Mouse (Mus musculus): ENCODE measurements around the gene Ibtk.

The Ibtk gene

GRCm38 (mm10) chr9:85701981-85702380, 47.2 kb downstream of the Ibtk start:
- DNase-seq (ENCODE audit: low spot score): no peak

DNA sequence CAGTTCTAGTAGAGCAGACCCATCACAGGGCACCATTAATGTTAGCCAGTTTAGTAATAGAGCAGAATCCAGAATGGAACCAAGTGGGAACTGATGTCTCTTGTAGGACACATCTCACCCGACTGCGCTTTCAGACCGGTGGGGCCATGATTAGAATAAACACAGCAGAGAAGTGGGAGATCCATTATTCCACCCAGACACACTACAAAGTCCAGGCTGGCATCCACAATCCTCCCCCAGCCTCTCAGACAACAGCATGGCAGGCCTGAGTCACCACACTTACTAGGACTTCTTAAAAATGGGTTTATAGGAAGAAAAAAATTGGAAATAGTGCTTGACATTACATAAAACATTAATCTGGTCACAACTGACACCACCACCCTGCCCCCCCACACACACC, 53.5 kb downstream of the Ibtk start:
- DNase-seq (ENCODE audit: low spot score): no peak

DNA sequence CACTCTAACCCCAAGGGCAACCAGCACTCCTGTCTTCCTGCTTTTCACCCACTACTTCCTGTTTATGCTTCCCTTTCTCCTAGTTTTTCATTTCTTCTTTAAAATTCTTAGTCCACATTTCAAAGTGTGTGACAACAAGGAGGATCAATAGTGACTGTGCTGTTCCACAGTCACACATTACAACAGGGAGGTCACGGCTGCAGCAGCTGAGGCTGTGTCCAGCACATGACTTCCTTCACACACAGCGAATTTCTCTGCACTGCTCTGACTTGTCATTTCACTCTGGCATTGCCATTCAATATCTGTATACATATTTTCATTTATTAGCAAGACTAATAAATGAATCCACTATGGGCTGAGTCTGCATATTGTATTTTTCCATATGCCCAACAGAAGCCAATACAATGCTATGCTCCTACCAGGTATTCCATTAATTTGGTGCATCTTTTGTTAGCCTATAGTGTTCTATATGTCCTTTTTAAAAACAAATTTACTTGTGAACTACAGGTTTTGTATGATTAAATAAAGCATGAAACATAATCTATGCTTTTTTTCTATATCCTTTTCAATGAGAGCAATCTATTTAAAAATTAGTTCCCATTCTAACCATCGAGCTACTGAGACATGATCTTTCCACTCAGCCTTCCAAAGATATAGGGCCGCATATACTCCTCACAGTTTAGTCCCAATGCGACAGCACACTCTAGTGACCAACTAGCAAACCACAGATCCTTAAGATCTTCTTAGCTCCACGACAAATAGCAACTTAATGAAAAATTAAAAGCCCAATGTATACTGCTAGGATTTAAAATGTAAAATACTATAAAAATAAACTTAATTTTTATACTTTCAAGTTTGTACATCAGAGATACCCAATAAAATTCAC, 55.7 kb downstream of the Ibtk start:
- no peak for DNase-seq (ENCODE audit: low spot score)

- no peak for DNase-seq (ENCODE audit: low spot score)
Measured at GRCm38 (mm10) chr9:85685010-85685409, 64.1 kb downstream of the Ibtk start.

DNA sequence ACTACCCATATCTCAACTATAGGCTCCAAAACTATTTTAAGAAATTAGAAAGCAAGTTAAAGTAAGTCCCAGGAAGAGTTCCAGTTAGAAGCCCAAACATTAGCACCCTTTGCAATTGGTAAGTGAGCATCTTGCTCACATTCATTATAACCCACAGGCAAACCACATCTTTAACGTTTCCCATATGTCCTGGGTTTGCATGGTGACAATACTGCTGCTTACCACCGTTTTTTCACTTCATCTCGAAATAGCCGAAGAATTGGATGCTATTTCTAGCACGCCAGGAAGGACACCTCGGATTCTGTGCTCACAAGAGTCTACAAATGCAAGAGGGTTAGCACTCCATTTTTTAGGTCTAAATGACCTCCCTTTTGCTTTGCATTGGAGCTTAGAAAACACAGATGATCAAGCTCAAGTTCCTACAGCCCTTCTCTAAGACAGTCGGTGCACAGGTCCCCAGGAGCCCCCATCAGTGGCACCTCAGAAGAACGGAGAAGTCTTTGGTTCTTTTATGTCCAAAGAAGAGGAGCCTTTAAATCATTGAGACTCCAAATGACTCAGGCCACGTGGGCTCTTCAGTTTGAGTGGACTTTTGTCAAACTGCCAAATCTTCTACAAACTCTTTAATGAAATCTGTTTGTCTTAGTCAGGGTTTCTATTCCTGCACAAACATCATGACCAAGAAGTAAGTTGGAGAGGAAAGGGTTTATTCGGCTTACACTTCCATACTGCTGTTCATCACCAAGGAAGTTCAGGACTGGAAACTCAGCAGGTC, 73.8 kb downstream of the Ibtk start:
- no peak for DNase-seq (ENCODE audit: low spot score)

DNA sequence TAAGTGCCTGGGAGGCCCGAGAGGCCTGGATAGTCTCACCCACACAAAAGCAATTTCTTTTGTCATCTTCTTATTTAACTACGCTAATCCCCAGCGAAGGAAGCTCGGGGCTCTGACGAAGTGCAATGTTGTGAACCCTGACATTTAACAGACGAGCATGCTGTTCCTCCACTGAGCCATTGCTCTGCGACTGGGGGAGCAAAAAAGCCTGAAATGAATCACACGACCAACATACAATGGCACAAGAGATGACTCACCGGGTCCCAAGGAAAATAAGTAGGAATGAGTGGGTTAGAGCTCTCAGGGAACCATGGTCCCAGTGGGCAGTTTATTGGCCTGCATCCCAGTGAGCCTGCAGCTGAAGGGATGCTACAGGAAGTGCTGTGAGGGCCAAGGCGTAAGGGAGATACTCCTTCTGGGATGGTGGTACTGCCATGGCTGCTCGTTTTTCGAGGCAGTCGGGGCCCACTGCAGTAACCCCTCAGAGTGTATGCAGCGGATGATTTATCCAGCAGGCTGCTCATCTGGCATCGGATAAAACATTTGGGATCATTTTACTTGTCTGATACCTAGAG, 75.1 kb downstream of the Ibtk start:
- DNase-seq (ENCODE audit: low spot score): no peak

GRCm38 (mm10) chr9:85671582-85672331, 77.4 kb downstream of the Ibtk start:
- DNase-seq (ENCODE audit: low spot score): no peak

- DNase-seq (ENCODE audit: low spot score): no peak
Measured at GRCm38 (mm10) chr9:85664316-85664715, 84.8 kb downstream of the Ibtk start.

- DNase-seq (ENCODE audit: low spot score): no peak
Measured at GRCm38 (mm10) chr9:85663810-85664209, 85.3 kb downstream of the Ibtk start.

GRCm38 (mm10) chr9:85663091-85663490, 86.0 kb downstream of the Ibtk start:
- no peak for DNase-seq (ENCODE audit: low spot score)

- no peak for DNase-seq (ENCODE audit: low spot score)
Measured at GRCm38 (mm10) chr9:85653401-85653800, 95.7 kb downstream of the Ibtk start.

DNA sequence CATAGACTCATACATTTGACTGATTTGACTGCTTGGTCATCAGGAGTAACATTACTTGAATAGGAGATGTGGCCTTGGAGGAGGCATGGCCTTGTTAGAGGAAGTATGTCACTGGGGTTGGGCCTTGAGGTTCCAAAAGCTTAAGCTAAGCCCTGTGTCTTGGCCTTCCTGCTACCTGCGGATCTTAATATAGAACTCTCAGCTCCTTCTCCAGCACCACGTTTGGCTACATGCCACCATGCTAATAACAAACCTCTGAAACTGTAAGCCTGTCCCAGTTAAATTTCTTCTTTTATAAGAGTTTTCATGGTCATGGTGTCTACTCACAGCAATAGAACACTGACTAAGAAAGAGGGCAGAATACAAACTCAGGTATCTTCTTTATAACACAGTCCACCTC, 110.9 kb downstream of the Ibtk start:
- DNase-seq (ENCODE audit: low spot score): no peak

All from urinary bladder, postnatal 10 days (tissue).